Mouse (Mus musculus): ENCODE results near the gene D1Ertd622e. TPM values are rescaled to one million over a fixed set of nuclear protein-coding genes. Genes with fewer than 3 reads are reported as not detected.
"Not testable (repeated sequence)": the region's sequence is repeated elsewhere in the genome, so short reads cannot be mapped to it uniquely, and the experiment has no call there.

D1Ertd622e gene
- polyA plus RNA-seq, 1 experiment from 2014 or later: 13.6 TPM

DNA sequence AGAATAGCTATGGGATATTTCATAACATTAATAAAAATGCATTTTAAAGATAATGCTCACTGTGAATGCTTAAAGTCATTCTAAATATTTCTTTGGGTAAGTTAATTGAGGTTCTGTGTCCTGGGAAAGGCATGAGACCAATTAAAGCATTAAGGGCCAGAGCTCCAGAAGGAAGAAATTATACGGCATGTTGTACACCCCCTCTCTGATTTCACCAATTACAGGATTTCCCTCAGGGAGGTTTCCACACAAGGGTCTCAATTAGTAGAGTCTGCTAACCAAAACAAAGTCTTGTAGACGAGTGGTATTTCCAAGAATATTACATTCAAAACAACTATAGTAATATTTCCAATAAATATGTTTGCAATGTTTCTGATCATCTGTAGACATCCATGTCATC is 50.1 kb downstream of the D1Ertd622e start:
- Histone ChIP-seq H3K4me2 (replicated peaks) (no peak overlapping the region), H3K36me3 (no peaks in the 10 kb centered on the region), H3K9me3 (no peaks in the 10 kb centered on the region), H3K4me3 (no peak overlapping the region), H3K27me3 (no peaks in the 10 kb centered on the region), H3K4me1 (no peaks in the 10 kb centered on the region), H3K27ac (no peak overlapping the region), H3K9ac (no peak overlapping the region)
- ATAC-seq (ENCODE audit: low FRiP score, low read depth): no peak
- WGBS: 10% methylated on average over 2 of the region's 2 CpGs

DNA sequence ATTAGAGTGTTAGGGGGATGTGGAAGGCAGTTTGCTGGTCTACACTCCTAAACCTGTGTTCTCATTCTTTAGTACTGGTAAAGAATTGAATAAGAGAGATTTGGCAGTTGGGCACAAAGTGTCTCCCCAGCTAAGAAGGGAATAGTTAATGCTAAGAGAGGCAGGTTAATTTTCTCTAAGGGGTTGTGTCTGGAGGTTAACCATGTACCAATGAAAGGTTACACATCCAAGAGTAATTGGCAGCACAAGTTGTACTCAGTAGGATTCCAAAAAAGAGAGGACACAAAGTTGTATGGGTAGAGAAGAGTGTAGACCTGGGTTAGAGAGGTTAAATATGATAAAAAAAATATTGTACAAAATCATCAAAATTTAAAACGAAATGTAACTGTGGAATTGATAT is 58.5 kb downstream of the D1Ertd622e start:
- Histone ChIP-seq H3K4me1 (no peaks in the 10 kb centered on the region), H3K4me3 (no peak overlapping the region), H3K27me3 (no peaks in the 10 kb centered on the region), H3K9me3 (no peaks in the 10 kb centered on the region), H3K27ac (no peak overlapping the region), H3K4me2 (replicated peaks) (no peak overlapping the region), H3K9ac (no peak overlapping the region), H3K36me3 (no peaks in the 10 kb centered on the region)
- 80% methylated on average over 1 of the region's 1 CpGs for WGBS
- ATAC-seq (ENCODE audit: low FRiP score, low read depth): no peak

DNA sequence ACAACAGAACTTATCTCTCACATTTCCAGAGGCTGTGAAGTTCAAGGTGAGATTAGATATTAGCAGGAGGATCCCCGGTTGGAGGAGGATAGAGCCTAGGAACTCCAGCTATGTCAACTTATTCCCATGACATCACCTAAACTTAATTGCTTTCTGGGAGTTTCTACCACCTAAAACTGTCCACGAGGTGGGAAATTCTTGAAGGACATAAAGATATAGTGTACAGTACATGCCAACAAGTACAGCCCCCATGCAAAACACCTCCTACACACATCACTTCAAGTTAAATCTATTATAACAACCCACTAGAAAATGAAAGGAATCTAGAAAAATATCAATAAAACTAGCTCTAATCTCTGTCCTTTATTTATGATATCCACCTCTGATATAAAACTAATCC is 61.5 kb downstream of the D1Ertd622e start:
- no peaks in the 10 kb centered on the region for H3K9me3 ChIP-seq
- WGBS: 82% methylated on average over 2 of the region's 2 CpGs
- no peak overlapping the region for H3K27ac ChIP-seq
- H3K4me2 ChIP-seq (replicated peaks): no peak overlapping the region
- no peak overlapping the region for H3K4me3 ChIP-seq
- ATAC-seq (ENCODE audit: low FRiP score, low read depth): no peak
- no peaks in the 10 kb centered on the region for H3K36me3 ChIP-seq
- no peaks in the 10 kb centered on the region for H3K27me3 ChIP-seq
- no peak overlapping the region for H3K9ac ChIP-seq
- H3K4me1 ChIP-seq: no peaks in the 10 kb centered on the region

DNA sequence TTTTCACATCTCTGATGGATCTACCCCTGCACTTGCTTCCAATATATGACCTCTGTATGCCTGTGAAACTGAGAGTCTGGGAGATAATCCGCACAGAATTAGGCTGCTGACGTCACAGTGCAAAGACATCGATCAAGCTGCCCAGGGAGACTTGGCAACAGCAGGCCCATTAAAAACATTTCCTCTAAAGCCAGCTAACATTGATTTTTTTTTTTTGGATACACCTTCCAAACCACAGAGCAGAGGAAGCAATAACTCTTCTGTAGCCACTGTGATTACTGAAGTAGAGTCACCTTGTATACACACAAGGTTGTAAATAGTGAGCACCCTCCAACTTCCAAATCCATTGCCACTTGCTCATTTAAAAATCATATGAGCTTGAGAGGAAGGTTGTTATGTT is 62.8 kb downstream of the D1Ertd622e start:
- Histone ChIP-seq H3K27ac (no peak overlapping the region), H3K4me1 (no peaks in the 10 kb centered on the region), H3K4me2 (replicated peaks) (no peak overlapping the region), H3K36me3 (no peaks in the 10 kb centered on the region), H3K4me3 (no peak overlapping the region), H3K27me3 (no peaks in the 10 kb centered on the region), H3K9ac (no peak overlapping the region), H3K9me3 (no peaks in the 10 kb centered on the region)
- 64% methylated on average over 3 of the region's 3 CpGs for WGBS
- ATAC-seq (ENCODE audit: low FRiP score, low read depth): no peak

DNA sequence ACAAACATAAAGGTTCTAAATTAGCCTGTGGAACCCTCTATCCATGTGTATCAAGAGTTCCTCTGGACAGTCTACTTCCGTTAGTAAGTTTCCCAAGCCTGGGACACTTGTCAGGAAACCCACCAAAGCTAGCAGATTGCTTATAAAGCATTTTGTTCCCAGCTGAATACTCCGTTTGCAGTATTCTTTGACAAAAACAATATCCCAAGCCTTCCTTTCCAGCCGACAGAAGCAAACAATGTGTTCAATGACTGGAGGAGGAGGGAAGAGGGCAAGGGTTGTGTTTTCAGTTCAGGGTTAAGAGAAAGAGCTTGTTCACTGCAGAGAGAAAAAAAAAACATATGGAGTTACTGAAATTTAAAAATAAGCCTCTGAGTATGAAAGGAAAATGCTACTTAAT is 73.3 kb downstream of the D1Ertd622e start:
- no peak overlapping the region for H3K27ac ChIP-seq
- WGBS: 67% methylated on average over 3 of the region's 3 CpGs
- ATAC-seq (ENCODE audit: low FRiP score, low read depth): no peak

DNA sequence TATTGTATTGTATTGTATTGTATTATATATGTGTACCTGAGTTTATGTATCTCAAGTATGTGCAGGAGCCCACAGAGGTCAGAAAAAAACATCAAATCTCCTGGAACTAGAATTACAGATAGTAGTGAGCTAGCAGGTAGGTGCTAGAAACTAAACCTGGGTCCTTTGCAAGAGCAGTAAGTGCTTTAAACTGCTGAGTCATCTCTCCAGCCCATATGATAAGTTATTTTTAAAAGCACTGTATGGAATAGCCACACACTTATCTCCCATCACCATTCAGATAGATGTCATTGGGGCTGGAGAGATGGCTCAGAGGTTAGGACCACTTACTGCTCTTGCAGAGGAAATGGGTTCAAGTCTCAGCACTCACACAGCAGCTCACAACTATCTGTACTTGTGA is 76.8 kb downstream of the D1Ertd622e start:
- H3K4me3 ChIP-seq: no peak overlapping the region
- H3K27ac ChIP-seq: no peak overlapping the region
- H3K4me1 ChIP-seq: no peaks in the 10 kb centered on the region
- H3K9me3 ChIP-seq: no peaks in the 10 kb centered on the region
- no peak overlapping the region for H3K4me2 ChIP-seq (replicated peaks)
- no peak for ATAC-seq (ENCODE audit: low FRiP score, low read depth)
- no peak overlapping the region for H3K9ac ChIP-seq
- no peaks in the 10 kb centered on the region for H3K27me3 ChIP-seq
- H3K36me3 ChIP-seq: no peaks in the 10 kb centered on the region

More for the DNA sequence above, 73.3 kb downstream of the D1Ertd622e start:
- Histone ChIP-seq H3K9me3 (no peaks in the 10 kb centered on the region), H3K36me3 (no peaks in the 10 kb centered on the region), H3K27me3 (no peaks in the 10 kb centered on the region), H3K4me3 (no peak overlapping the region), H3K9ac (no peak overlapping the region), H3K4me2 (replicated peaks) (no peak overlapping the region), H3K4me1 (no peaks in the 10 kb centered on the region)

DNA sequence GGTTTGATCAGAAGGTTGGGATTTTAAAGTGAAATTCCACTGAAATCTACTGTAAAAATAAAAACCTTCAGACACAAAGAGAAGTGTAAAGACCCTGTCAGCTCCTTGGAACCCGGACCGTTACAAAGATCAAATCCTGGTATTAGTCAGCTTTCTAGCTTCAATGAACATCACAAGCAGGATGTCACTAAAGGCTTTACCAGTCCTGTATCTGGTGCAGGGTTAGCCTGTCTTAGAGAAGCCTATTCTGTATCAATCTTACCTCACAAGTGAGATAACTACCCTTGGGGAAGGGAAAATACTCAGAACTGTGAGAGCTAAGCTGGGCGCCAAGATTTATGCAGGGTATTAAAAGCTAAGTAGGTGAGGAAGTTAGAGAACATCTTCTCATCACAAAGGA is 77.7 kb downstream of the D1Ertd622e start:
- WGBS: 89% methylated on average over 3 of the region's 3 CpGs
- Histone ChIP-seq H3K9me3 (no peaks in the 10 kb centered on the region), H3K27me3 (no peaks in the 10 kb centered on the region), H3K36me3 (no peaks in the 10 kb centered on the region), H3K4me2 (replicated peaks) (no peak overlapping the region), H3K4me1 (no peaks in the 10 kb centered on the region), H3K4me3 (no peak overlapping the region), H3K9ac (no peak overlapping the region), H3K27ac (no peak overlapping the region)
- ATAC-seq (ENCODE audit: low FRiP score, low read depth): no peak

DNA sequence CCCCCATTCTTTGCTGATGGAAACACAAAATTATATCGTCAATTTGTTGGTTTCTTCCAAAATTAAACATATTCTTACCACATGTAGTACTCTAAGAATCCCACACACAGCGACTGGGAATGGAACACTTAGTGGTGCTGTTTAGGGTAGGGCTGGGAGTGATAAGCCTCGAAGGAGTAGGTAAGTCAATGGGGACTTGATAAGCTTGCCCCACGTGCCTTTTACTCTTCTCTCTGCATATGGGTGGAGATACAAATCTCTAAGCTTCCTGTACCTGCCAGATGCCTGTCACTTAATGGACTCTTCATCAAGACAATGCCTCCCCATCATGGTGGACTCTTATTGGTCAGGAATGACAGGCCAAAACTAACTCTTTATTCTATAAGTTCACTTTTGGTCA is 78.8 kb downstream of the D1Ertd622e start:
- Histone ChIP-seq H3K27me3 (no peaks in the 10 kb centered on the region), H3K4me2 (replicated peaks) (no peak overlapping the region), H3K36me3 (no peaks in the 10 kb centered on the region), H3K9me3 (no peaks in the 10 kb centered on the region), H3K9ac (no peak overlapping the region), H3K4me3 (no peak overlapping the region), H3K27ac (no peak overlapping the region), H3K4me1 (no peaks in the 10 kb centered on the region)
- 81% methylated on average over 4 of the region's 4 CpGs for WGBS
- no peak for ATAC-seq (ENCODE audit: low FRiP score, low read depth)

DNA sequence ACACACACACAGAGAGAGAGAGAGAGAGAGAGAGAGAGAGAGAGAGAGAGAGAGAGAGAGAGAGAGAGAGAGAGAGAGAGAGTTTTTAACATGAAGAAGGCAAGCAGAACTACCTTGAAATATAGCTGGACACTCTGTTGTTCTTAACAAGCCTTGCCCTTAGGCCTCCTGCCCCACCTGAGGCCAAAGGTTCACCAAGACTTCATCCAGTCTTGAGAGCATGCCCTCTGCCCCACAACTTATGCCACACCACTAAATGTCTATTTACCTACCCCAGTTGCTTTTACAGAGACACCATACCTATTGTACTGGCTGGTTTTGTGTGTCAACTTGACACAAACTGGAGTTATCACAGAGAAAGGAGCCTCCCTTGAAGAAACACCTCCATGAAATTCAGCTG is 81.2 kb downstream of the D1Ertd622e start:
- not testable (repeated sequence) for ATAC-seq (ENCODE audit: low FRiP score, low read depth); H3K9ac ChIP-seq; H3K4me3 ChIP-seq; H3K4me1 ChIP-seq; H3K36me3 ChIP-seq; H3K9me3 ChIP-seq; H3K27me3 ChIP-seq; H3K4me2 ChIP-seq (replicated peaks); H3K27ac ChIP-seq

DNA sequence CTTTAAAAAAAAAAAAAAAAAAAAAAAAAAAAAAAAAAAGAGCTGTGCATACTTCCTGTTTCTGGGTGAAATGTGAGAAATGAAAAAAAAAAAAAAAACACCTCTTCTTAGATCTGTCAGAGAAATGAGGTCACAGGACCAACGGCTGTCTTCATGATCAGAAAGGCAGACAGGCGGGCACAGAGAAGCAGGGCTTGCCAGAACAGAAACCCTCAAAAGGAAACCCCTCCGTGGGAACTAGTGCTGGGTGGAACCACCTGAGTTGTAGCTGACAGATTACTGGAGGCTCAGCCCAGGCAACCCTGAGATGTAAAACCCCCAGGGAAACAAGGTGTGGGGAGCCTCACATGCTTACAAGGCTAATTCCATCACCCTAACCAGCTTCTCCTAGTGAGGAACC is 81.6 kb downstream of the D1Ertd622e start:
- 76% methylated on average over 3 of the region's 3 CpGs for WGBS
- ATAC-seq (ENCODE audit: low FRiP score, low read depth): no peak
- H3K4me2 ChIP-seq (replicated peaks): no peak overlapping the region
- no peaks in the 10 kb centered on the region for H3K9me3 ChIP-seq
- no peaks in the 10 kb centered on the region for H3K27me3 ChIP-seq
- no peak overlapping the region for H3K27ac ChIP-seq
- no peaks in the 10 kb centered on the region for H3K36me3 ChIP-seq
- no peak overlapping the region for H3K4me3 ChIP-seq
- no peaks in the 10 kb centered on the region for H3K4me1 ChIP-seq
- no peak overlapping the region for H3K9ac ChIP-seq

DNA sequence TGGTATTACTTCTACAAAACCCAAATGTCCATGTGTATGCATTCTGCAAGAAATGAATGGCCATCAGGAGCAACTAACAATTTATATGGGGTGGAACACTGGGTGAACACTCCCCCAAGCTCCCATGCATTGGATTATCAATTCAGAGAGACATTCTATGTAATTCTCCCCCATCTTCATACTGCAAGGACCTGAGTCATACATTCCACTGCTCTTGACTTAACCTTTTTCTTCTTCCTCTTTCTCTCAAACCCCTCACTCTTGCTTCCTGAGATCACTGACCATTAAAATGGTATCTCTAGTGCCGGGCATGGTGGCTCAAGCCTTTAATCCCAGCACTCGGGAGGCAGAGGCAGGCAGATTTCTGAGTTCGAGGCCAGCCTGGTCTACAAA is 83.9 kb downstream of the D1Ertd622e start:
- Histone ChIP-seq H3K4me1 (no peaks in the 10 kb centered on the region), H3K9me3 (no peaks in the 10 kb centered on the region), H3K4me2 (replicated peaks) (no peak overlapping the region), H3K9ac (no peak overlapping the region), H3K27ac (no peak overlapping the region), H3K36me3 (no peaks in the 10 kb centered on the region), H3K27me3 (no peaks in the 10 kb centered on the region), H3K4me3 (no peak overlapping the region)
- WGBS: 90% methylated on average over 3 of the region's 3 CpGs
- ATAC-seq (ENCODE audit: low FRiP score, low read depth): no peak

DNA sequence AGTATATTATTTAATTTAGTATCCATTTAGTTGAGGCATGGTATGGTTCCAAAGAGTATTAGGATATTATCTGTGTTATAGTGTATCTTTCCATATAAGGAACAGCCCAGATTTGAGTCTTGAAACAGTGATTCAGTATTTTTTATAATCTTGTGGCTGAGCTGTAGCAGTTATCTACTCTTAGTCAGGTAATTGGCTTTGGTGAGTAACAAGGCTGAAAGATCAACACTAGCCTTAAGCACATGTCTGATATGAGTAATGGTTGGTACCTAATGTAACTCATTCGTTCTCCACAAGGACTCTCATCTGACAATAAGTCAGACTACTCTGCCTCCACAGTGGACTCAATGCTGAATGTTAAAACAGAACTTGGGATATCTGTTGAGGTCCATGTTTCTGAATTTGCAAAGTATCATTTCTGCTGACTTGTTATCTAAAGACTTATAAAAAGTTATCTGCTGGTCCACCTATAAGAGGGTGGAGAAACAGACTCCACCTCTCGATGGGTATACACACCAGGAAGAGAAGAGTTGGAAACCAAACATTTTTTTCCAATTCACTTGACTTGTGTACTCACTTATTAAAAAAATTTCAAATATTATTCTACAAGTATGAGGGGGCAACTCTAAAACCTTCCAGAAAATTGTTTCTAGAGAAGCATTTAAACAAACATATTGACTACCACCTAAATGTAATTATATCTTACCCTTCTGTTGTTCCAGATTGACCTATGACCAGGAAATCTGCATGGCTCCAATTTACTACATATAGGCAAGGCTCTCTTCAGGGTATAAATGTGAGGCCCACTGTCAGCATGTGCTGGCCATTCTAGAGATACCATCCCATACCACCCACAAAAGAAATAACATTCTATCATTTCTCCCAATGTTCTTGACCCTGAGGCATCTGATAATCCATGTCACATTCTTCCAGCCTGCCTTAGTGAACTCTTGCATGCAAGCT is 84.5 kb downstream of the D1Ertd622e start:
- Histone ChIP-seq H3K9ac (no peak overlapping the region), H3K36me3 (no peaks in the 10 kb centered on the region), H3K27me3 (no peaks in the 10 kb centered on the region), H3K27ac (no peak overlapping the region), H3K4me2 (replicated peaks) (no peak overlapping the region), H3K4me3 (no peak overlapping the region), H3K4me1 (no peaks in the 10 kb centered on the region), H3K9me3 (no peaks in the 10 kb centered on the region)
- no peak for ATAC-seq (ENCODE audit: low FRiP score, low read depth)
- WGBS: 79% methylated on average over 2 of the region's 2 CpGs

DNA sequence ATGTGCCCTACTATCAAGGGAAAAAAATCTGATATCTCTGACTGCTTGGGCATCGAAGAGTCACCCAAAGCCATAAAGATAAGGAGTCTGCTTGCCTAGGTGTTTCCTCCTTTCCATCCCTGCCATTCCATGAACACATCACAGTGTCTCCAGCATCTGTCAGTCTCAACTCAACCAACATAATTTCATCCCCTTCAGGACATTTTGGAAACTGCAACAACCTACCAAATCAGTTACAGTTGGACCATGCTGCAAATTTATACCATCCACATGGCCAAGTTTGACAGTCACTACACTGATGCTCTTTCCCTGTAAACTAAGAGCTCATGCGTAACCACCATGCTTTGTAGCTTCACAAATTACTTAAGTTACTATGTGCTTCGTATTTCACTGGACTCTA is 85.3 kb downstream of the D1Ertd622e start:
- Histone ChIP-seq H3K27ac (no peak overlapping the region), H3K27me3 (no peaks in the 10 kb centered on the region), H3K4me3 (no peak overlapping the region), H3K9ac (no peak overlapping the region), H3K36me3 (no peaks in the 10 kb centered on the region), H3K9me3 (no peaks in the 10 kb centered on the region), H3K4me2 (replicated peaks) (no peak overlapping the region), H3K4me1 (no peaks in the 10 kb centered on the region)
- no peak for ATAC-seq (ENCODE audit: low FRiP score, low read depth)
- 84% methylated on average over 3 of the region's 3 CpGs for WGBS
